Mouse (Mus musculus) cerebellum, adult 2 months (tissue): Measurements from ENCODE around the gene Ghdc.

ENCODE experiments used
- CTCF ChIP-seq: fragments of 200-500 bp; IDR thresholded peaks from 2 replicates; pipeline ENCODE4 v1.5.1; 2011; ENCODE audit warnings: low read depth, mild to moderate bottlenecking, control low read depth, low read length, moderate library complexity, borderline replicate concordance; ENCODE audit not compliant: insufficient read depth
- POLR2A ChIP-seq: fragments of 200-500 bp; IDR thresholded peaks from 2 replicates; pipeline ENCODE4 v1.6.1; 2011; ENCODE audit warnings: low read length, control low read depth, borderline replicate concordance; ENCODE audit not compliant: insufficient read depth

- TF ChIP-seq CTCF = no peak
- no peak for TF ChIP-seq POLR2A
Measured at GRCm38 (mm10) chr11:100795386-100795785, 24.6 kb upstream of the Ghdc start.
